Mouse (Mus musculus): Measurements from ENCODE around the gene Cpped1. TPM values are rescaled to one million over a fixed set of nuclear protein-coding genes. Genes with fewer than 3 reads are reported as not detected.

The Cpped1 gene
- polyA plus RNA-seq (2014; fragmentation: Nextera tagmentation; extraction: Ambion mirVana), result 43.6 and 44.7 TPM in 2 replicates

- Histone ChIP-seq H3K27me3 (ENCODE audit: control insufficient read depth, insufficient read depth, low read length) (no peaks in the 10 kb centered on the region), H3K27ac (replicated peaks in 1 of 2; ENCODE audit: control insufficient read depth in 1 of 2, insufficient read depth in 1 of 2, low read depth in 2 of 2, low read length in 2 of 2) (peak within 1 kb of the TSS; percentile 91 to 92), H3K4me1 (ENCODE audit: control insufficient read depth in 2 of 2, insufficient read depth in 2 of 2, low read length in 2 of 2) (peaks cover 7 to 8% of the 10 kb centered on the region in 2 experiments), H3K4me2 (ENCODE audit: low read length) (peak within 1 kb of the TSS; percentile 73), H3K9ac (ENCODE audit: low read length) (peak within 1 kb of the TSS; percentile 85), H3K4me3 (ENCODE audit: control insufficient read depth in 1 of 2, insufficient read depth in 1 of 2, low read depth in 1 of 2, low read length in 2 of 2) (peak within 1 kb of the TSS; percentile 61 to 66), H3K36me3 (ENCODE audit: control insufficient read depth, insufficient read depth, low read length) (0 out of 2 replicates have a peak, but pooled peaks cover 5% of the 10 kb centered on the region), H3K9me3 (ENCODE audit: control insufficient read depth, low read length) (no peaks in the 10 kb centered on the region)
- ATAC-seq (ENCODE audit: insufficient number of reproducible peaks, insufficient read depth, low FRiP score, low read depth), result peak; percentile 92
- WGBS, result 0% methylated on average over 32 of the region's 32 CpGs
These were observed at the start of gene Cpped1 for GRCm38 (mm10) chr16:11909035-11909591. Gene Cpped1, minus strand, starts transcription at chr16:11909445.

GRCm38 (mm10) chr16:11940477-11940876 lies 31.2 kb upstream of the Cpped1 start:
- Histone ChIP-seq H3K27me3 (ENCODE audit: control insufficient read depth, insufficient read depth, low read length) (no peaks in the 10 kb centered on the region), H3K4me3 (ENCODE audit: control insufficient read depth in 1 of 2, insufficient read depth in 1 of 2, low read depth in 1 of 2, low read length in 2 of 2) (no peak overlapping the region), H3K4me2 (ENCODE audit: low read length) (no peak overlapping the region), H3K9me3 (ENCODE audit: control insufficient read depth, low read length) (no peaks in the 10 kb centered on the region), H3K27ac (replicated peaks in 1 of 2; ENCODE audit: control insufficient read depth in 1 of 2, insufficient read depth in 1 of 2, low read depth in 2 of 2, low read length in 2 of 2) (no peak overlapping the region), H3K9ac (ENCODE audit: low read length) (no peak overlapping the region), H3K4me1 (ENCODE audit: control insufficient read depth in 2 of 2, insufficient read depth in 2 of 2, low read length in 2 of 2) (no peaks in the 10 kb centered on the region), H3K36me3 (ENCODE audit: control insufficient read depth, insufficient read depth, low read length) (no peaks in the 10 kb centered on the region)
- no peak for ATAC-seq (ENCODE audit: insufficient number of reproducible peaks, insufficient read depth, low FRiP score, low read depth)

- Histone ChIP-seq H3K27me3 (ENCODE audit: control insufficient read depth, insufficient read depth, low read length) (no peaks in the 10 kb centered on the region), H3K27ac (replicated peaks in 1 of 2; ENCODE audit: control insufficient read depth in 1 of 2, insufficient read depth in 1 of 2, low read depth in 2 of 2, low read length in 2 of 2) (no peak overlapping the region), H3K4me3 (ENCODE audit: control insufficient read depth in 1 of 2, insufficient read depth in 1 of 2, low read depth in 1 of 2, low read length in 2 of 2) (no peak overlapping the region), H3K36me3 (ENCODE audit: control insufficient read depth, insufficient read depth, low read length) (0 out of 2 replicates have a peak, but pooled peaks cover 5% of the 10 kb centered on the region), H3K4me2 (ENCODE audit: low read length) (no peak overlapping the region), H3K9ac (ENCODE audit: low read length) (no peak overlapping the region), H3K9me3 (ENCODE audit: control insufficient read depth, low read length) (no peaks in the 10 kb centered on the region), H3K4me1 (ENCODE audit: control insufficient read depth in 2 of 2, insufficient read depth in 2 of 2, low read length in 2 of 2) (peaks cover 7 to 8% of the 10 kb centered on the region in 2 experiments)
- WGBS, result 71% methylated on average over 3 of the region's 3 CpGs
- no peak for ATAC-seq (ENCODE audit: insufficient number of reproducible peaks, insufficient read depth, low FRiP score, low read depth)
These were observed 1.6 kb upstream of the Cpped1 start for GRCm38 (mm10) chr16:11910801-11911200.

GRCm38 (mm10) chr16:11909817-11910216 lies 572 bp upstream of the Cpped1 start:
- peak overlapping the region; percentile 73 for H3K4me2 ChIP-seq (ENCODE audit: low read length)
- 68% methylated on average over 3 of the region's 3 CpGs for WGBS
- H3K9ac ChIP-seq (ENCODE audit: low read length), result no peak overlapping the region

GRCm38 (mm10) chr16:11908461-11909014 lies 707 bp downstream of the Cpped1 start:
- 13% methylated on average over 11 of the region's 11 CpGs for WGBS
- Histone ChIP-seq H3K27me3 (ENCODE audit: control insufficient read depth, insufficient read depth, low read length) (no peaks in the 10 kb centered on the region), H3K4me2 (ENCODE audit: low read length) (peak overlapping the region; percentile 73), H3K4me3 (ENCODE audit: control insufficient read depth in 1 of 2, insufficient read depth in 1 of 2, low read depth in 1 of 2, low read length in 2 of 2) (peak overlapping the region; percentile 61 to 66), H3K36me3 (ENCODE audit: control insufficient read depth, insufficient read depth, low read length) (0 out of 2 replicates have a peak, but pooled peaks cover 5% of the 10 kb centered on the region), H3K9ac (ENCODE audit: low read length) (peak overlapping the region; percentile 85), H3K9me3 (ENCODE audit: control insufficient read depth, low read length) (no peaks in the 10 kb centered on the region), H3K4me1 (ENCODE audit: control insufficient read depth in 2 of 2, insufficient read depth in 2 of 2, low read length in 2 of 2) (peaks cover 7 to 8% of the 10 kb centered on the region in 2 experiments), H3K27ac (replicated peaks in 1 of 2; ENCODE audit: control insufficient read depth in 1 of 2, insufficient read depth in 1 of 2, low read depth in 2 of 2, low read length in 2 of 2) (peak overlapping the region; percentile 91 to 92)
- no peak for ATAC-seq (ENCODE audit: insufficient number of reproducible peaks, insufficient read depth, low FRiP score, low read depth)

More at GRCm38 (mm10) chr16:11909817-11910216, 572 bp upstream of the Cpped1 start:
- no peak for ATAC-seq (ENCODE audit: insufficient number of reproducible peaks, insufficient read depth, low FRiP score, low read depth)
- H3K4me3 ChIP-seq (ENCODE audit: control insufficient read depth in 1 of 2, insufficient read depth in 1 of 2, low read depth in 1 of 2, low read length in 2 of 2), result peak overlapping the region in 1 of 2 experiments; percentile 61; a peak in 1 of 4 replicates
- no peak overlapping the region for H3K27ac ChIP-seq (replicated peaks in 1 of 2; ENCODE audit: control insufficient read depth in 1 of 2, insufficient read depth in 1 of 2, low read depth in 2 of 2, low read length in 2 of 2)
- no peaks in the 10 kb centered on the region for H3K27me3 ChIP-seq (ENCODE audit: control insufficient read depth, insufficient read depth, low read length)
- H3K36me3 ChIP-seq (ENCODE audit: control insufficient read depth, insufficient read depth, low read length), result 0 out of 2 replicates have a peak, but pooled peaks cover 5% of the 10 kb centered on the region
- H3K4me1 ChIP-seq (ENCODE audit: control insufficient read depth in 2 of 2, insufficient read depth in 2 of 2, low read length in 2 of 2), result peaks cover 7 to 8% of the 10 kb centered on the region in 2 experiments
- H3K9me3 ChIP-seq (ENCODE audit: control insufficient read depth, low read length), result no peaks in the 10 kb centered on the region

- 76% methylated on average over 4 of the region's 4 CpGs for WGBS
- Histone ChIP-seq H3K9me3 (ENCODE audit: control insufficient read depth, low read length) (no peaks in the 10 kb centered on the region), H3K27me3 (ENCODE audit: control insufficient read depth, insufficient read depth, low read length) (no peaks in the 10 kb centered on the region), H3K36me3 (ENCODE audit: control insufficient read depth, insufficient read depth, low read length) (0 out of 2 replicates have a peak, but pooled peaks cover 5% of the 10 kb centered on the region), H3K27ac (replicated peaks in 1 of 2; ENCODE audit: control insufficient read depth in 1 of 2, insufficient read depth in 1 of 2, low read depth in 2 of 2, low read length in 2 of 2) (peak overlapping the region in 1 of 2 experiments; percentile 91; a peak in 1 of 4 replicates), H3K4me2 (ENCODE audit: low read length) (peak overlapping the region; percentile 73), H3K4me3 (ENCODE audit: control insufficient read depth in 1 of 2, insufficient read depth in 1 of 2, low read depth in 1 of 2, low read length in 2 of 2) (peak overlapping the region; percentile 61 to 66; a peak in 3 of 4 replicates), H3K9ac (ENCODE audit: low read length) (peak overlapping the region; percentile 85), H3K4me1 (ENCODE audit: control insufficient read depth in 2 of 2, insufficient read depth in 2 of 2, low read length in 2 of 2) (peaks cover 7 to 8% of the 10 kb centered on the region in 2 experiments)
- ATAC-seq (ENCODE audit: insufficient number of reproducible peaks, insufficient read depth, low FRiP score, low read depth), result no peak
These were observed 1.4 kb downstream of the Cpped1 start for GRCm38 (mm10) chr16:11907816-11908215.

GRCm38 (mm10) chr16:11906906-11907305 lies 2.3 kb downstream of the Cpped1 start:
- H3K27ac ChIP-seq (replicated peaks in 1 of 2; ENCODE audit: control insufficient read depth in 1 of 2, insufficient read depth in 1 of 2, low read depth in 2 of 2, low read length in 2 of 2), result no peak overlapping the region
- H3K4me3 ChIP-seq (ENCODE audit: control insufficient read depth in 1 of 2, insufficient read depth in 1 of 2, low read depth in 1 of 2, low read length in 2 of 2), result no peak overlapping the region
- ATAC-seq (ENCODE audit: insufficient number of reproducible peaks, insufficient read depth, low FRiP score, low read depth), result no peak
- H3K36me3 ChIP-seq (ENCODE audit: control insufficient read depth, insufficient read depth, low read length), result 0 out of 2 replicates have a peak, but pooled peaks cover 6% of the 10 kb centered on the region
- peaks cover 7 to 8% of the 10 kb centered on the region in 2 experiments for H3K4me1 ChIP-seq (ENCODE audit: control insufficient read depth in 2 of 2, insufficient read depth in 2 of 2, low read length in 2 of 2)
- H3K9me3 ChIP-seq (ENCODE audit: control insufficient read depth, low read length), result no peaks in the 10 kb centered on the region
- H3K4me2 ChIP-seq (ENCODE audit: low read length), result no peak overlapping the region
- WGBS, result 85% methylated on average over 1 of the region's 1 CpGs
- H3K9ac ChIP-seq (ENCODE audit: low read length), result no peak overlapping the region
- no peaks in the 10 kb centered on the region for H3K27me3 ChIP-seq (ENCODE audit: control insufficient read depth, insufficient read depth, low read length)

Data from heart, embryonic 14.5 days (tissue).